Mouse (Mus musculus) spleen, adult 2 months (tissue): Measurements from ENCODE around the gene Zfp811. TPM values are rescaled to one million over a fixed set of nuclear protein-coding genes. Genes with fewer than 3 reads are reported as not detected.

Experiments used
- DNase-seq, 2 experiments: peaks; one replicate each; pipeline versions ENCODE4 v3.0.0 to v3.0.0-alpha.2; 2012 to 2021; ENCODE audit warnings: low spot score in 2 of 2, low read depth in 1 of 2
- H3K27ac ChIP-seq: fragments of 200-500 bp; 2 replicates; pipeline ENCODE4 v1.5.1; 2012; ENCODE audit warnings: low read length, inconsistent platforms; ENCODE audit not compliant: insufficient read depth
- H3K27me3 ChIP-seq: fragments of 200-500 bp; 2 replicates; pipeline ENCODE4 v1.6.1; 2012; ENCODE audit warnings: mild to moderate bottlenecking, moderate library complexity, low read length, inconsistent platforms; ENCODE audit not compliant: control insufficient read depth, insufficient read depth
- H3K36me3 ChIP-seq: fragments of 200-500 bp; 2 replicates; pipeline ENCODE4 v1.6.1; 2012; ENCODE audit warnings: mild to moderate bottlenecking, low read length, inconsistent platforms; ENCODE audit not compliant: control insufficient read depth, insufficient read depth
- H3K4me1 ChIP-seq: fragments of 200-500 bp; 2 replicates; pipeline ENCODE4 v1.6.1; 2011; ENCODE audit warnings: inconsistent platforms; ENCODE audit not compliant: control insufficient read depth, insufficient read depth, insufficient read length
- H3K4me3 ChIP-seq: fragments of 200-500 bp; 2 replicates; pipeline ENCODE4 v1.5.1; 2011; ENCODE audit warnings: mild to moderate bottlenecking, inconsistent platforms; ENCODE audit not compliant: insufficient read depth, insufficient read length; ENCODE audit errors: extremely low read depth
- CTCF ChIP-seq: fragments of 200-500 bp; IDR thresholded peaks from 2 replicates; pipeline ENCODE4 v1.5.1; 2011; ENCODE audit warnings: mild to moderate bottlenecking, inconsistent platforms; ENCODE audit not compliant: insufficient read depth, insufficient read length, insufficient replicate concordance; ENCODE audit errors: extremely low read depth
- POLR2A ChIP-seq: fragments of 200-500 bp; IDR thresholded peaks from 2 replicates; pipeline ENCODE4 v1.6.1; 2011; ENCODE audit warnings: low read depth, low read length, inconsistent platforms
- WGBS: fragments of 180-500 bp; shearing (Covaris S2); methylation state at CpG from one replicate; pipeline ENCODE4 v1.1.7; 2018; 5-methylcytosine and 5-hydroxymethylcytosine counted together
- polyA plus RNA-seq: library from polyadenylated mRNA; depleted of rRNA; stranded (reverse); fragments of >200 nt; gene quantifications from 2 replicates; pipeline ENCODE4 v1.2.3, GENCODE M21; 2012

Zfp811 gene
- polyA plus RNA-seq, 1 experiment, result 0.04 TPM

GRCm38 (mm10) chr17:32788576-32788975 is 21.2 kb downstream of the Zfp811 start:
- no peak for TF ChIP-seq CTCF
- no peak for TF ChIP-seq POLR2A
- H3K27me3 ChIP-seq, result no peaks in the 10 kb centered on the region
- peaks cover 14% of the 10 kb centered on the region for H3K4me1 ChIP-seq
- H3K36me3 ChIP-seq, result peaks cover 4% of the 10 kb centered on the region
- DNase-seq, result no peak
- H3K27ac ChIP-seq, result no peak overlapping the region
- peak overlapping the region; percentile 38; the same call in 1 of the 2 replicates for H3K4me3 ChIP-seq
- WGBS, result 26% methylated on average over 9 of the region's 9 CpGs

DNA sequence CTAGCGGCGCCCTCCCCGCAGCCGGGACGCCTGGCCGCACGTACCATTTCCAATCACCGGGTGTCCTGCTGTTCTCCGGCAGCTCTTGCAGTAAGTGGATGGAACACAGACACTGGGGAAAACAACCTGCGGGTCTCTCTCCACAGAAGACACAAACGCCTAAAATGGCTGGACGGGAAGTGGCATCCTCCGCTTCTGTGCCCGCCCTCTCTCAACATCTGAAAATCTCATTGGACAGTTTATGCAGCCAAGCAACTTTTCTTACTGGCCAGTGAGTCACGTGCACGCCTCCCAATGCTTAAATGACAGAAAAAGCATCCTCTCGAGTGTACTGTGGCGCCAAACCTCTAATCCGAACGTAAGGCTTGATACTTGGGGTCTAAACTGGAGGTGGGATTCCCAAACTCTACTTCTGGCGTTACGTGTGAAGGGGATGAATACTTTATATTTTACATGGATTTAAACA is 21.6 kb downstream of the Zfp811 start, which contains the start of gene Zfp871:
Gene Zfp871 (minus strand): TSS at position 194 of the 466 bp plus-strand sequence.
- peak within 1 kb of the TSS; percentile 94 for H3K4me3 ChIP-seq
- H3K36me3 ChIP-seq, result peaks cover 4% of the 10 kb centered on the region
- DNase-seq, result peak; percentile 84 to 86
- H3K4me1 ChIP-seq, result peaks cover 14% of the 10 kb centered on the region
- peak within 1 kb of the TSS; percentile 91 for H3K27ac ChIP-seq
- WGBS, result under 1% methylated on average over 22 of the region's 22 CpGs
- H3K27me3 ChIP-seq, result no peaks in the 10 kb centered on the region
- TF ChIP-seq POLR2A, result peak; percentile 78; the same call in 1 of the 2 replicates
- no peak for TF ChIP-seq CTCF

- under 1% methylated on average over 31 of the region's 31 CpGs for WGBS
Measured at GRCm38 (mm10) chr17:32787436-32788093, 22.2 kb downstream of the Zfp811 start.

GRCm38 (mm10) chr17:32786944-32787343 is 22.8 kb downstream of the Zfp811 start:
- no peak for DNase-seq

More at GRCm38 (mm10) chr17:32787436-32788093, 22.2 kb downstream of the Zfp811 start:
- no peaks in the 10 kb centered on the region for H3K27me3 ChIP-seq
- DNase-seq, result peak in 1 of 2 experiments; percentile 15
- peaks cover 14% of the 10 kb centered on the region for H3K4me1 ChIP-seq
- H3K4me3 ChIP-seq, result peak overlapping the region; percentile 94
- no peak for TF ChIP-seq POLR2A
- TF ChIP-seq CTCF, result no peak
- peak overlapping the region; percentile 91 for H3K27ac ChIP-seq
- H3K36me3 ChIP-seq, result peaks cover 4% of the 10 kb centered on the region

GRCm38 (mm10) chr17:32785656-32786055 is 24.1 kb downstream of the Zfp811 start:
- 95% methylated on average over 3 of the region's 3 CpGs for WGBS
- H3K27ac ChIP-seq, result no peak overlapping the region
- no peak overlapping the region for H3K4me3 ChIP-seq
- peaks cover 6% of the 10 kb centered on the region for H3K36me3 ChIP-seq
- no peaks in the 10 kb centered on the region for H3K27me3 ChIP-seq
- no peak for DNase-seq
- H3K4me1 ChIP-seq, result peaks cover 14% of the 10 kb centered on the region
- no peak for TF ChIP-seq CTCF
- TF ChIP-seq POLR2A, result no peak

More at GRCm38 (mm10) chr17:32786944-32787343, 22.8 kb downstream of the Zfp811 start:
- no peaks in the 10 kb centered on the region for H3K27me3 ChIP-seq
- TF ChIP-seq CTCF, result no peak
- no peak for TF ChIP-seq POLR2A
- H3K4me1 ChIP-seq, result peaks cover 14% of the 10 kb centered on the region
- WGBS, result 61% methylated on average over 6 of the region's 6 CpGs
- H3K36me3 ChIP-seq, result peaks cover 4% of the 10 kb centered on the region
- peak overlapping the region; percentile 94 for H3K4me3 ChIP-seq
- no peak overlapping the region for H3K27ac ChIP-seq

- Histone ChIP-seq H3K27me3 (no peaks in the 10 kb centered on the region), H3K4me3 (no peak overlapping the region), H3K4me1 (no peaks in the 10 kb centered on the region), H3K36me3 (peaks cover 30% of the 10 kb centered on the region), H3K27ac (no peak overlapping the region)
- WGBS, result 96% methylated on average over 3 of the region's 3 CpGs
- DNase-seq, result no peak
- no peak for TF ChIP-seq CTCF
- TF ChIP-seq POLR2A, result no peak
Measured at GRCm38 (mm10) chr17:32777564-32777963, 32.2 kb downstream of the Zfp811 start.

GRCm38 (mm10) chr17:32771213-32771612 is 38.5 kb downstream of the Zfp811 start:
- WGBS, result 38% methylated on average over 1 of the region's 1 CpGs
- Histone ChIP-seq H3K4me1 (no peaks in the 10 kb centered on the region), H3K4me3 (no peak overlapping the region), H3K27ac (no peak overlapping the region), H3K27me3 (no peaks in the 10 kb centered on the region), H3K36me3 (peaks cover 31% of the 10 kb centered on the region)
- TF ChIP-seq CTCF, result no peak
- TF ChIP-seq POLR2A, result no peak
- no peak for DNase-seq
